Comparison of ENCODE assay signal across 16 mouse cellular contexts in genomic region chr7:90090996-90091395, GRCm38 (mm10).
"Had no signal": no experiment of that assay in that cellular context is flagged by ENCODE, and none has a peak within 500 bp of the region (broad histone marks: within the 10 kb centered on the region; RNA-seq: fewer than 3 reads in every experiment).

No protein-coding gene starts in this region.

- H3K4me1 ChIP-seq: limb, embryonic 12.5 days; limb, embryonic 15.5 days; midbrain, embryonic 10.5 days; midbrain, embryonic 13.5 days had no signal

- ATAC-seq: liver, postnatal 0 days; midbrain, embryonic 13.5 days had no signal

- H3K27ac ChIP-seq: limb, embryonic 12.5 days; limb, embryonic 15.5 days; liver, embryonic 14.5 days; lung, embryonic 15.5 days; midbrain, embryonic 10.5 days; midbrain, embryonic 13.5 days; stomach, postnatal 0 days had no signal

- H3K4me3 ChIP-seq: limb, embryonic 12.5 days; limb, embryonic 15.5 days; lung, embryonic 15.5 days; megakaryocyte, embryonic 14.5 days; midbrain, embryonic 10.5 days; midbrain, embryonic 13.5 days had no signal

- H3K9me3 ChIP-seq: limb, embryonic 12.5 days; limb, embryonic 15.5 days; lung, embryonic 15.5 days; midbrain, embryonic 10.5 days; midbrain, embryonic 13.5 days had no signal

- DNase-seq: left cerebral cortex, postnatal 4 days; liver, postnatal 0 days; lung, postnatal 10 days; lung, postnatal 36 days; thymus, adult 2 months; thymus, postnatal 14 days; thymus, postnatal 4 days had no signal

- H3K36me3 ChIP-seq: limb, embryonic 12.5 days; limb, embryonic 15.5 days; lung, embryonic 15.5 days; midbrain, embryonic 10.5 days; midbrain, embryonic 13.5 days had no signal

- H3K9ac ChIP-seq: limb, embryonic 12.5 days; limb, embryonic 15.5 days; liver, embryonic 14.5 days; liver, postnatal 0 days; lung, embryonic 15.5 days; midbrain, embryonic 13.5 days had no signal

- H3K27me3 ChIP-seq: limb, embryonic 12.5 days; limb, embryonic 15.5 days; lung, embryonic 15.5 days; megakaryocyte, embryonic 14.5 days; midbrain, embryonic 13.5 days had no signal

- H3K4me2 ChIP-seq: limb, embryonic 12.5 days; limb, embryonic 15.5 days; liver, embryonic 11.5 days; lung, embryonic 15.5 days; midbrain, embryonic 13.5 days had no signal
